Mouse (Mus musculus) kidney, embryonic 16.5 days (tissue): Measurements from ENCODE around the gene Nfam1. TPM values are rescaled to one million over a fixed set of nuclear protein-coding genes. Genes with fewer than 3 reads are reported as not detected.
"Not testable (repeated sequence)": the region's sequence is repeated elsewhere in the genome, so short reads cannot be mapped to it uniquely, and the experiment has no call there.

Experiments
- ATAC-seq: fragments of 200-750 bp; cut with Nextera tagmentation; 2 replicates; pipeline ENCODE4 v1.8.0; 2017; ENCODE audit warnings: moderate TSS enrichment; ENCODE audit not compliant: low FRiP score, low TSS enrichment
- H3K27ac ChIP-seq: fragments of 300-500 bp; sonication (generic); 2 replicates; pipeline ENCODE4 v1.5.1; 2014; ENCODE audit warnings: low read length
- H3K27me3 ChIP-seq: fragments of 300-500 bp; sonication (generic); 2 replicates; pipeline ENCODE4 v1.6.1; 2014; ENCODE audit warnings: low read length, control low read depth, mixed read lengths; ENCODE audit not compliant: insufficient read depth
- H3K36me3 ChIP-seq: fragments of 300-500 bp; sonication (generic); 2 replicates; pipeline ENCODE4 v1.6.1; 2014; ENCODE audit warnings: low read length, control low read depth, mixed read lengths; ENCODE audit not compliant: insufficient read depth
- H3K4me1 ChIP-seq: fragments of 300-500 bp; sonication (generic); 2 replicates; pipeline ENCODE4 v1.6.1; 2014; ENCODE audit warnings: low read length, control low read depth, mixed read lengths; ENCODE audit not compliant: insufficient read depth
- H3K4me2 ChIP-seq: fragments of 300-500 bp; sonication (generic); replicated peaks from 2 replicates; pipeline ENCODE4 v1.6.1; 2014; ENCODE audit warnings: low read depth, low read length
- H3K4me3 ChIP-seq: fragments of 300-500 bp; sonication (generic); 2 replicates; pipeline ENCODE4 v1.5.1; 2014; ENCODE audit warnings: mild to moderate bottlenecking, low read length
- H3K9ac ChIP-seq: fragments of 300-500 bp; sonication (generic); replicated peaks from 2 replicates; pipeline ENCODE4 v1.6.1; 2014; ENCODE audit warnings: low read length
- H3K9me3 ChIP-seq: fragments of 300-500 bp; sonication (generic); 2 replicates; pipeline ENCODE4 v1.6.1; 2016; ENCODE audit warnings: low read length, control low read depth
- WGBS: fragments of 180-500 bp; shearing (Covaris S2); extraction: QIAGEN DNeasy Blood & Tissue Kit; methylation state at CpG from one replicate; pipeline ENCODE4 v1.1.7; 2014; 5-methylcytosine and 5-hydroxymethylcytosine counted together
- polyA plus RNA-seq: library from polyadenylated mRNA; unstranded; fragments of >200 nt; fragmentation: Nextera tagmentation; extraction: Ambion mirVana; gene quantifications from 2 replicates; pipeline ENCODE4 v1.2.1, GENCODE M21; 2015

The Nfam1 gene
- 2.6 and 3.3 TPM in 2 replicates for polyA plus RNA-seq

GRCm38 (mm10) chr15:83032981-83033541, at the start of gene Nfam1:
Nfam1 (minus strand) TSS chr15:83033306.
- WGBS, result 43% methylated on average over 17 of the region's 17 CpGs
- ATAC-seq, result no peak
- Histone ChIP-seq H3K9me3 (no peaks in the 10 kb centered on the region), H3K9ac (peak within 1 kb of the TSS; percentile 26; the same call in 1 of the 2 replicates), H3K36me3 (no peaks in the 10 kb centered on the region), H3K27ac (peak within 1 kb of the TSS; percentile 18; the same call in 1 of the 2 replicates), H3K4me3 (no peak within 1 kb of the TSS), H3K27me3 (peaks cover 15% of the 10 kb centered on the region; the same call in 1 of the 2 replicates), H3K4me1 (peaks cover 46% of the 10 kb centered on the region), H3K4me2 (no peak within 1 kb of the TSS; the same call in 1 of the 2 replicates)

- no peaks in the 10 kb centered on the region for H3K4me1 ChIP-seq
- H3K9me3 ChIP-seq, result no peaks in the 10 kb centered on the region
- no peak for ATAC-seq
- no peak overlapping the region for H3K4me2 ChIP-seq
- H3K36me3 ChIP-seq, result no peaks in the 10 kb centered on the region
- H3K27me3 ChIP-seq, result no peaks in the 10 kb centered on the region; the same call in 1 of the 2 replicates
- no peak overlapping the region for H3K9ac ChIP-seq
- no peak overlapping the region for H3K4me3 ChIP-seq
- H3K27ac ChIP-seq, result no peak overlapping the region
- WGBS, result 60% methylated on average over 27 of the region's 27 CpGs
These were observed 42.8 kb upstream of the Nfam1 start for GRCm38 (mm10) chr15:83075607-83076525.

- H3K9ac ChIP-seq, result no peak overlapping the region
- ATAC-seq, result no peak
- 81% methylated on average over 4 of the region's 4 CpGs for WGBS
These were observed 41.1 kb upstream of the Nfam1 start for GRCm38 (mm10) chr15:83074179-83074578.

GRCm38 (mm10) chr15:83071752-83072151, 38.6 kb upstream of the Nfam1 start:
- WGBS, result 84% methylated on average over 5 of the region's 5 CpGs
- no peak for ATAC-seq
- H3K9ac ChIP-seq, result no peak overlapping the region
- H3K27ac ChIP-seq, result no peak overlapping the region
- no peaks in the 10 kb centered on the region for H3K4me1 ChIP-seq
- H3K27me3 ChIP-seq, result no peaks in the 10 kb centered on the region; the same call in 1 of the 2 replicates
- H3K4me2 ChIP-seq, result no peak overlapping the region
- no peaks in the 10 kb centered on the region for H3K36me3 ChIP-seq
- no peak overlapping the region for H3K4me3 ChIP-seq
- no peaks in the 10 kb centered on the region for H3K9me3 ChIP-seq

More at GRCm38 (mm10) chr15:83074179-83074578, 41.1 kb upstream of the Nfam1 start:
- no peaks in the 10 kb centered on the region for H3K9me3 ChIP-seq
- no peak overlapping the region for H3K4me3 ChIP-seq
- H3K4me1 ChIP-seq, result no peaks in the 10 kb centered on the region
- no peak overlapping the region for H3K27ac ChIP-seq
- no peak overlapping the region for H3K4me2 ChIP-seq
- no peaks in the 10 kb centered on the region; the same call in 1 of the 2 replicates for H3K27me3 ChIP-seq
- H3K36me3 ChIP-seq, result no peaks in the 10 kb centered on the region

- H3K27me3 ChIP-seq, result no peaks in the 10 kb centered on the region
- H3K4me1 ChIP-seq, result no peaks in the 10 kb centered on the region
- 49% methylated on average over 3 of the region's 3 CpGs for WGBS
- H3K4me3 ChIP-seq, result no peak overlapping the region
- H3K27ac ChIP-seq, result peak overlapping the region; percentile 59; the same call in 1 of the 2 replicates
- no peaks in the 10 kb centered on the region for H3K36me3 ChIP-seq
- no peak overlapping the region for H3K9ac ChIP-seq
- H3K9me3 ChIP-seq, result no peaks in the 10 kb centered on the region
- ATAC-seq, result peak; percentile 75
- H3K4me2 ChIP-seq, result no peak overlapping the region
These were observed 37.8 kb upstream of the Nfam1 start for GRCm38 (mm10) chr15:83070942-83071341.

GRCm38 (mm10) chr15:83068270-83068669, 35.2 kb upstream of the Nfam1 start:
- 93% methylated on average over 5 of the region's 5 CpGs for WGBS
- no peak overlapping the region for H3K4me2 ChIP-seq
- no peaks in the 10 kb centered on the region for H3K27me3 ChIP-seq
- no peak overlapping the region for H3K4me3 ChIP-seq
- H3K36me3 ChIP-seq, result no peaks in the 10 kb centered on the region
- no peaks in the 10 kb centered on the region for H3K9me3 ChIP-seq
- H3K27ac ChIP-seq, result no peak overlapping the region
- H3K4me1 ChIP-seq, result no peaks in the 10 kb centered on the region
- no peak for ATAC-seq
- no peak overlapping the region for H3K9ac ChIP-seq

- no peak overlapping the region for H3K9ac ChIP-seq
- 0 out of 2 replicates have a peak, but pooled peaks cover 3% of the 10 kb centered on the region for H3K4me1 ChIP-seq
- no peak overlapping the region for H3K4me3 ChIP-seq
- H3K9me3 ChIP-seq, result no peaks in the 10 kb centered on the region
- no peak for ATAC-seq
- H3K27ac ChIP-seq, result no peak overlapping the region
- WGBS, result 74% methylated on average over 4 of the region's 4 CpGs
- no peaks in the 10 kb centered on the region for H3K36me3 ChIP-seq
- no peak overlapping the region for H3K4me2 ChIP-seq
- H3K27me3 ChIP-seq, result no peaks in the 10 kb centered on the region
These were observed 32.4 kb upstream of the Nfam1 start for GRCm38 (mm10) chr15:83065543-83065942.

- not testable (repeated sequence) for ATAC-seq, H3K27ac ChIP-seq, H3K9me3 ChIP-seq, H3K9ac ChIP-seq, H3K4me1 ChIP-seq, H3K4me2 ChIP-seq, H3K4me3 ChIP-seq, H3K36me3 ChIP-seq, H3K27me3 ChIP-seq
- WGBS, result 93% methylated on average over 2 of the region's 2 CpGs
These were observed 29.5 kb upstream of the Nfam1 start for GRCm38 (mm10) chr15:83062582-83062981.

- Histone ChIP-seq H3K4me2 (no peak overlapping the region), H3K9me3 (0 out of 2 replicates have a peak, but pooled peaks cover 5% of the 10 kb centered on the region), H3K27ac (no peak overlapping the region), H3K36me3 (no peaks in the 10 kb centered on the region), H3K4me1 (peaks cover 11% of the 10 kb centered on the region), H3K9ac (no peak overlapping the region), H3K27me3 (no peaks in the 10 kb centered on the region), H3K4me3 (no peak overlapping the region)
- peak; percentile 74; the same call in 1 of the 2 replicates for ATAC-seq
- 5% methylated on average over 5 of the region's 5 CpGs for WGBS
These were observed 28.6 kb upstream of the Nfam1 start for GRCm38 (mm10) chr15:83061689-83062088.
